Mouse (Mus musculus) Patski (cell line): ENCODE measurements around the gene Mrpl58. TPM values are rescaled to one million over a fixed set of nuclear protein-coding genes. Genes with fewer than 3 reads are reported as not detected.

Source experiments
- ATAC-seq: fragments of 100-300 bp; one replicate; pipeline ENCODE4 v1.8.0; 2021
- CTCF ChIA-PET: fragments of 350-600 bp; sonication (Branson Sonifier 250); formaldehyde crosslinking; loops from one replicate; lab custom pipeline; 2022; ENCODE audit warnings: inconsistent platforms; lab: Charles Lee
- POLR2A ChIA-PET: fragments of 350-600 bp; sonication (Branson Sonifier 250); formaldehyde crosslinking; loops from one replicate; lab custom pipeline; 2022; ENCODE audit warnings: antibody characterized with exemption, inconsistent platforms; lab: Charles Lee
- DNase-seq: peaks from one replicate; pipeline ENCODE4 v3.0.0-alpha.2; 2011; ENCODE audit warnings: low read depth, low spot score
- H3K27me3 ChIP-seq: fragments of 371-371 bp; one replicate; pipeline ENCODE4 v1.5.1; 2021
- CTCF ChIP-seq: fragments of 100-300 bp; IDR thresholded peaks from one replicate; pipeline ENCODE4 v1.5.1; 2021
- in situ Hi-C: fragments of 300-500 bp; cut with MboI; formaldehyde crosslinking; loops from 3 replicates; pipeline ENCODE4 v1.11.1; 2018; ENCODE audit warnings: low pct_unique_long_range_greater_than_20kb, mixed read lengths
- polyA plus RNA-seq: library from polyadenylated mRNA; unstranded; gene quantifications from one replicate; pipeline ENCODE4 v1.2.3, GENCODE M21; 2021

Gene Mrpl58
- polyA plus RNA-seq, 1 experiment from 2014 or later = 99.9 TPM

DNA sequence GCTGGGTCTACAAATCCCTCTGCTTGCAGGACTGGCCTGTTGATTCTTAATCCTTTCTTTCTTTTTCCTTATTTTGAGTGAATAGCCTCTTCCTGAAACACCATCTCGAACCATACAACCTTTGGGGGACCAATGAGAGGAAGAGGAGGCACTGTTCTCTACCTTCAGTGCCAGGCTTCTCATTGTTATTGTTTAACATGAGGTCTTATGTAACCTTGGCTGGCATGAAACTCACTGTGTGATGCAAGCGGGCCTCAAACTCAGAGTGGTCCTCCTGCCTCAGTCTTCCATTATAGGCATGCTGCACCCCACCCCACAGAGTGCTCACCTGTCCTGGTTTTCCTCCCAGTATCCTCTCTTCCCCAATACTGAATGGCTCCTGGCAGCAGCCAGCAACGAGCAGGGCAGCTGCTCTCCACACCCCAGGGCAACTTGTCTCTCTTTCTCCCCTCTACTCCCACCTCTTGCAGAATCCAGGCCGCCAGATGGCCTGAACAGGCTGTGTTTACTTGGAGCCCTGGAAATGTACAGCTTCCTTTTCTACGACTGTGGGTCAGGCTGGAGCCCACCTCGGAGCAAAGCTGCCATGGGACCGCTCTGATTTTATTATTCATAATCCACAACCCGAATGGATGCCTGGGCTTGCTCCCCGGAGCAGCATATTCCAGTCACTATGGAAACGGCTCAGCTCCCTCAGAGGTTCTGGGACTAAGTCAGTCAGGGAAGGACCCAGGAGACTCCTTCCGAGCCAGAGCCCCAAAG, 2.7 kb upstream of the Mrpl58 start:
- in situ Hi-C loops = no loop called here
- ATAC-seq = no peak
- H3K27me3 ChIP-seq = no peaks in the 10 kb centered on the region
- no peak for TF ChIP-seq CTCF
- no peak for DNase-seq
- CTCF ChIA-PET = interaction anchor here (1.5 kb wide), 1 partner anchor 47 kb away, joined by 3 read pairs; no protein-coding TSS in a partner anchor
- POLR2A ChIA-PET = interaction anchor here (1.1 kb wide), 1 partner anchor 11 kb away, joined by 3 read pairs; no protein-coding TSS in a partner anchor

DNA sequence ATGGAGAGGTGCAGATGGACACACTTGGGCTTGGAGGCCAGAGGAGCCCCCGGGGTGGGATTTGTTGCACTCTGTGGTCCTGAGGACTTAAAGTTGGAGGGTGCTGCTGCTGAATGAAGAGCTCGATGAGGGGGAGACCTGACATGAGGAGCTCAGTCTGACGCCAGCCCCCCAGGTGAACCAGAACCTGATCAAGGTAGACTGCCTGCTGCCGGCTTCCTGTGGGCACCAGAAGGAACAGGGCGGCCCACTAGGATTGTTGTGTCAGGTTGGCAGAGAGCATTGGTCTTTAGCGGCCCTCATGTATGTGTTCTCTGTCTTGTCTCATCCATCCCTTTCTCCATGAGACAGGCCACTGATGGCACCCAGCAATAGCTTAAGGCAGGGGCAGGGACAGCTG, 2.2 kb downstream of the Mrpl58 start:
- ChIA-PET CTCF (interaction anchor here (1.5 kb wide), 1 partner anchor 52 kb away, joined by 6 read pairs; no protein-coding TSS in a partner anchor), POLR2A (interaction anchor here (0.9 kb wide), 1 partner anchor 14 kb away, joined by 3 read pairs; the partner anchor contains the start of genes Atp5h and Kctd2)
- in situ Hi-C loops = no loop called here

DNA sequence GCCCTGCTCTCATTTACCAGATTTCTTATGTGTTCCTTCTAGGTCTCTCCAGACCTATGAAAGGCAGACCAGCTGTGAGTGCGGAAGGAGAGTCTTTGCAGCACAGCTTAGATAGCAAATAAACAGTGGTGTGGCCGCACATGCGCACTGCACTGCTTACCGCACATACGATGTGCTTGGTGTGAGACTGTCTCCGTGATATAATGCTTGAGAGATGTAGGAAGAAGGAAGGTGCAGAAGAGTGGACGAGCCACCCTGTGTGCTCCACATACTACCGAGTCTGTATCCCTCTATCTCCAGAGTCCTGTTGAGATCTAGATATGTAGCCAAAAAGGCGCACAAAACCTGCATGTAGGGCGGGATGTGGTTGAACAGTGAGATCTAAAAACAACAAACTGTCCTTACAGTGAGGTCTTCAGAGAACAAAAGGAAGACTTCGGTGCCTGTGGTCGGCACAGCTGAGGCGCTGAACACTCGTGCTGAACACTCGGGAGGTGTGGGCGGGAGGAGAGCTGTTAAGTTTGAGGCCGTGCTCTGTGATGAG, 3.4 kb downstream of the Mrpl58 start:
- in situ Hi-C loops = no loop called here
- ChIA-PET POLR2A (interaction anchor here (0.9 kb wide), 1 partner anchor 13 kb away, joined by 3 read pairs; the partner anchor contains the start of genes Atp5h and Kctd2), CTCF (no interaction called here)
- ATAC-seq (no peak), DNase-seq (no peak)
- no peaks in the 10 kb centered on the region for H3K27me3 ChIP-seq
- TF ChIP-seq CTCF = no peak

More for the DNA sequence above, 2.2 kb downstream of the Mrpl58 start:
- no peak for DNase-seq
- ATAC-seq = no peak
- no peaks in the 10 kb centered on the region for H3K27me3 ChIP-seq
- TF ChIP-seq CTCF = no peak

- TF ChIP-seq CTCF = no peak
- CTCF ChIA-PET = no interaction called here
- POLR2A ChIA-PET = interaction anchor here (0.6 to 0.9 kb wide), 2 partner anchors 27 to 42 kb away, joined by 3 read pairs; no protein-coding TSS in a partner anchor
- H3K27me3 ChIP-seq = no peaks in the 10 kb centered on the region
- DNase-seq = no peak
- no peak for ATAC-seq
- in situ Hi-C loops = no loop called here
Observed at GRCm38 (mm10) chr11:115408266-115408920, 4.8 kb downstream of the Mrpl58 start.

DNA sequence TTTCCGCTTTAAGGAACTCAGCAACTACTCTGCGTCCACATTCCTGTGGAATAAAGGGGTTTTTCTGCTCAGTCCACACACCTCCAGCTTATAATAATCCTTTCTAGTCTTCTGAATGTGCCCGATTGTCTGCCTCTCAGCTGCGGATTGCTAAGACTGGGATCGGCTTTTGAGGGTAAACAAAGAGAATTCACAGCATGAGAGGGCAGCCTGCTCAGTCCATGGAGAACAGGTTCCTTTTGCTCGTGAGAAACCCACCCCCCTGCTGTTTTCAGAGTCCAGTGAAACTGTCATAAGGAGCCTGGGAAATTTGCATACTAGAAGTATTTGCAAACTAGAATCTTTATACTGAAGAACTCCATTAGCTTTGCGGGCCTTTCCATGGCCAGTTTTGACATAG, 6.0 kb downstream of the Mrpl58 start:
- no peak for TF ChIP-seq CTCF
- ChIA-PET CTCF (no interaction called here), POLR2A (no interaction called here)
- no peak for DNase-seq
- no peaks in the 10 kb centered on the region for H3K27me3 ChIP-seq
- no peak for ATAC-seq
- in situ Hi-C loops = no loop called here

- DNase-seq = peak; percentile 85
- TF ChIP-seq CTCF = no peak
- no peaks in the 10 kb centered on the region for H3K27me3 ChIP-seq
- POLR2A ChIA-PET = interaction anchor here (0.9 to 1.2 kb wide), 4 partner anchors 8 to 34 kb away, joined by 3 read pairs; no protein-coding TSS in a partner anchor
- in situ Hi-C loops = no loop called here
- peak; percentile 84 for ATAC-seq
- CTCF ChIA-PET = no interaction called here
Observed at GRCm38 (mm10) chr11:115419531-115420237, 16.1 kb downstream of the Mrpl58 start, which contains the start of the genes Atp5h and Kctd2. Atp5h (minus strand) TSS chr11:115419962. Kctd2 (plus strand) TSS chr11:115420128.

- peak; percentile 29 for ATAC-seq
- no peaks in the 10 kb centered on the region for H3K27me3 ChIP-seq
- TF ChIP-seq CTCF = no peak
- POLR2A ChIA-PET = interaction anchor here (1.0 to 1.2 kb wide), 3 partner anchors 29 to 39 kb away, joined by 3 read pairs; partner anchors contain the start of gene Cdr2l
- CTCF ChIA-PET = no interaction called here
- no peak for DNase-seq
- in situ Hi-C loops = no loop called here
Observed at GRCm38 (mm10) chr11:115420336-115421190, 17.0 kb downstream of the Mrpl58 start.

DNA sequence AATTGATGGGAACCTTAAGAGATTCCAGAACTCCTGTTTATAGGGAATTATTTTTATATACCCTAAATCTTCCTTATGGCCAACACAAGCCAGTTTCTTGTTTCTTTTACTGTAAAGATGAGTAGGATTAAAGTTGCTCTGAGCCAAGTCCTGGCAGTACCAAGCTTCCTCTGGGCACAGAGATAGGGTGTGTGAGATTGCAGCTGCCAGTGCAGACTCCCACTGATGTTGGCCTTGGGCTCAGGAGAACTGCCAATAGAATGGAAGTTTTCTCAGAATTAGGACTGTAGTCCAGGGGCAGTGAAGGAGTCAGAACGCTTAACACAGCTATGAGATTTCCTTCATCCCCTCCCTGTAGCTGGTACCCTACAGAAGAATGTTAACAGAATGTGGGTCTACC, 17.8 kb downstream of the Mrpl58 start:
- in situ Hi-C loops = no loop called here
- CTCF ChIA-PET = no interaction called here
- ATAC-seq (no peak), DNase-seq (no peak)
- no peaks in the 10 kb centered on the region for H3K27me3 ChIP-seq
- POLR2A ChIA-PET = interaction anchor here (1.0 kb wide), 1 partner anchor 39 kb away, joined by 3 read pairs; the partner anchor contains the start of gene Cdr2l
- no peak for TF ChIP-seq CTCF

DNA sequence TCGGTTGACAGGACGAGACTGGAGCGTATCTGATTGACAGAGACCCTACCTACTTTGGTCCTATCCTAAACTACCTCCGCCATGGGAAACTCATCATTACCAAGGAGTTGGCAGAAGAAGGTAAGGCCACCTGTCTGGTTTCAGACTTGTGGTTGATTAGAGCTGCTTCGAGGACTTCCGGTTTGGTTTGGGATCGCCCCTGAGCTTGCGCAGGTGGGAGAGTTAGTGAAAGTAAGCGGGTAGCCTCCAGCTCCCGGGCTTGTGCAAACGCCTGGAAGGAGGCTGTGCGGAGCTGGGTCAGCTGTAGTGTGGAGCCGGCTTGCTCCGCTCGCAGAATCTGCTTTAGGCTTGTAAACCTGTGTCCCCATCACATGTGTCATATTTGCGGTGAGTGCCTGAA, 18.4 kb downstream of the Mrpl58 start:
- ATAC-seq (no peak), DNase-seq (no peak)
- no peaks in the 10 kb centered on the region for H3K27me3 ChIP-seq
- in situ Hi-C loops = no loop called here
- ChIA-PET POLR2A (interaction anchor here (1.0 kb wide), 1 partner anchor 40 kb away, joined by 3 read pairs; the partner anchor contains the start of gene Cdr2l), CTCF (no interaction called here)
- TF ChIP-seq CTCF = no peak
